Mouse (Mus musculus): ENCODE measurements around the gene Ece1.

Gene Ece1

GRCm38 (mm10) chr4:137883513-137884150 lies 21.6 kb downstream of the Ece1 start:
- no peak for DNase-seq

- no peak for DNase-seq
Measured at GRCm38 (mm10) chr4:137887337-137887992, 25.4 kb downstream of the Ece1 start.

GRCm38 (mm10) chr4:137887993-137888388 lies 26.0 kb downstream of the Ece1 start:
- peak; percentile 85 for DNase-seq

- peak; percentile 79 for DNase-seq
Measured at GRCm38 (mm10) chr4:137890596-137890995, 28.6 kb downstream of the Ece1 start.

- peak; percentile 55 for DNase-seq
Measured at GRCm38 (mm10) chr4:137891553-137892145, 29.6 kb downstream of the Ece1 start.

GRCm38 (mm10) chr4:137892713-137893242 lies 30.7 kb downstream of the Ece1 start:
- DNase-seq, result no peak

- DNase-seq, result no peak
Measured at GRCm38 (mm10) chr4:137896612-137897297, 34.7 kb downstream of the Ece1 start.

- peak; percentile 89 for DNase-seq
Measured at GRCm38 (mm10) chr4:137897298-137897612, 35.2 kb downstream of the Ece1 start.

GRCm38 (mm10) chr4:137898490-137898889 lies 36.5 kb downstream of the Ece1 start:
- no peak for DNase-seq

GRCm38 (mm10) chr4:137902268-137902667 lies 40.2 kb downstream of the Ece1 start:
- DNase-seq, result no peak

- no peak for DNase-seq
Measured at GRCm38 (mm10) chr4:137902873-137903272, 40.8 kb downstream of the Ece1 start.

GRCm38 (mm10) chr4:137904956-137905551 lies 43.0 kb downstream of the Ece1 start:
- no peak for DNase-seq

- DNase-seq, result peak; percentile 90
Measured at GRCm38 (mm10) chr4:137907979-137908378, 45.9 kb downstream of the Ece1 start.

- no peak for DNase-seq
Measured at GRCm38 (mm10) chr4:137908489-137908888, 46.5 kb downstream of the Ece1 start.

GRCm38 (mm10) chr4:137908915-137909314 lies 46.9 kb downstream of the Ece1 start:
- DNase-seq, result no peak

- DNase-seq, result no peak
Measured at GRCm38 (mm10) chr4:137909471-137909870, 47.4 kb downstream of the Ece1 start.

GRCm38 (mm10) chr4:137910382-137911009 lies 48.5 kb downstream of the Ece1 start:
- peak; percentile 75 for DNase-seq

- DNase-seq, result no peak
Measured at GRCm38 (mm10) chr4:137911657-137912056, 49.6 kb downstream of the Ece1 start.

- DNase-seq, result no peak
Measured at GRCm38 (mm10) chr4:137912768-137913305, 50.8 kb downstream of the Ece1 start.

- DNase-seq, result peak; percentile 93
Measured at GRCm38 (mm10) chr4:137913321-137914057, 51.5 kb downstream of the Ece1 start.

GRCm38 (mm10) chr4:137917591-137917990 lies 55.6 kb downstream of the Ece1 start:
- no peak for DNase-seq

GRCm38 (mm10) chr4:137918559-137918958 lies 56.5 kb downstream of the Ece1 start:
- no peak for DNase-seq

Data from lung, postnatal 10 days (tissue).